Mouse (Mus musculus) ES-Bruce4 (cell line): ENCODE data around the gene Arhgef10l. TPM values are rescaled to one million over a fixed set of nuclear protein-coding genes. Genes with fewer than 3 reads are reported as not detected.

ENCODE experiments used
- H3K27ac ChIP-seq: 2 replicates; pipeline ENCODE4 v1.5.1; 2012; ENCODE audit warnings: low read length, inconsistent platforms; ENCODE audit not compliant: insufficient read depth
- H3K27me3 ChIP-seq: 2 replicates; pipeline ENCODE4 v1.6.1; 2012; ENCODE audit warnings: mild to moderate bottlenecking, low read length, inconsistent platforms; ENCODE audit not compliant: control insufficient read depth, poor library complexity, insufficient read depth, severe bottlenecking
- H3K36me3 ChIP-seq: 2 replicates; pipeline ENCODE4 v1.6.1; 2012; ENCODE audit warnings: inconsistent platforms, mild to moderate bottlenecking, low read length, moderate library complexity; ENCODE audit not compliant: control insufficient read depth, poor library complexity, insufficient read depth, severe bottlenecking
- H3K4me1 ChIP-seq: one replicate; pipeline ENCODE4 v1.8.1; 2011; ENCODE audit warnings: low read length; ENCODE audit not compliant: control insufficient read depth, insufficient read depth
- H3K4me3 ChIP-seq: 2 replicates; pipeline ENCODE4 v1.5.1; 2011; ENCODE audit warnings: low read depth, mild to moderate bottlenecking, low read length
- H3K9ac ChIP-seq: 2 replicates; pipeline ENCODE4 v1.6.1; 2012; ENCODE audit warnings: low read depth, mild to moderate bottlenecking, inconsistent platforms; ENCODE audit not compliant: poor library complexity, severe bottlenecking
- H3K9me3 ChIP-seq: replicated peaks from 2 replicates; pipeline ENCODE4 v1.6.1; 2012; ENCODE audit warnings: mild to moderate bottlenecking, low read length, inconsistent platforms; ENCODE audit not compliant: control insufficient read depth, poor library complexity, insufficient read depth, severe bottlenecking
- CTCF ChIP-seq: IDR thresholded peaks from one replicate; pipeline ENCODE4 v1.8.1; 2011; ENCODE audit warnings: low read depth, low read length
- EP300 ChIP-seq: IDR thresholded peaks from 2 replicates; pipeline ENCODE4 v1.6.1; 2011; ENCODE audit warnings: low read depth, low read length; ENCODE audit not compliant: insufficient read depth
- POLR2A ChIP-seq: IDR thresholded peaks from one replicate; pipeline ENCODE4 v1.8.1; 2011; ENCODE audit warnings: low read length; ENCODE audit not compliant: insufficient read depth
- polyA plus RNA-seq: library from polyadenylated mRNA; stranded (reverse); fragments of >200 nt; gene quantifications from 2 replicates; pipeline ENCODE4 v1.2.4, GENCODE M21; 2011; ENCODE audit warnings: low read depth; ENCODE audit not compliant: missing spikeins, insufficient read depth, insufficient read length

The Arhgef10l gene
- polyA plus RNA-seq, 1 experiment, result 7.7 TPM

- H3K4me3 ChIP-seq, result no peak overlapping the region
- no peak overlapping the region for H3K9ac ChIP-seq
- no peak overlapping the region for H3K27ac ChIP-seq
- no peak for TF ChIP-seq EP300
- no peak for TF ChIP-seq CTCF
- TF ChIP-seq POLR2A, result no peak
- H3K9me3 ChIP-seq, result no peaks in the 10 kb centered on the region
- peaks cover 5% of the 10 kb centered on the region for H3K4me1 ChIP-seq
- no peaks in the 10 kb centered on the region for H3K27me3 ChIP-seq
- H3K36me3 ChIP-seq, result no peaks in the 10 kb centered on the region
These were observed 57.5 kb downstream of the Arhgef10l start for GRCm38 (mm10) chr4:140608228-140608720.

GRCm38 (mm10) chr4:140606779-140607178 is 59.0 kb downstream of the Arhgef10l start:
- H3K4me3 ChIP-seq, result no peak overlapping the region
- H3K27ac ChIP-seq, result no peak overlapping the region
- no peak overlapping the region for H3K9ac ChIP-seq
- no peak for TF ChIP-seq EP300
- TF ChIP-seq CTCF, result no peak
- no peak for TF ChIP-seq POLR2A
- H3K9me3 ChIP-seq, result no peaks in the 10 kb centered on the region
- peaks cover 3% of the 10 kb centered on the region for H3K4me1 ChIP-seq
- H3K27me3 ChIP-seq, result no peaks in the 10 kb centered on the region
- no peaks in the 10 kb centered on the region for H3K36me3 ChIP-seq

GRCm38 (mm10) chr4:140606197-140606596 is 59.6 kb downstream of the Arhgef10l start:
- H3K36me3 ChIP-seq, result no peaks in the 10 kb centered on the region

GRCm38 (mm10) chr4:140605790-140606189 is 60.0 kb downstream of the Arhgef10l start:
- H3K9me3 ChIP-seq, result no peaks in the 10 kb centered on the region
- TF ChIP-seq POLR2A (no peak), EP300 (no peak), CTCF (no peak)
- H3K9ac ChIP-seq, result no peak overlapping the region
- H3K27ac ChIP-seq, result no peak overlapping the region
- no peaks in the 10 kb centered on the region for H3K27me3 ChIP-seq
- no peaks in the 10 kb centered on the region for H3K4me1 ChIP-seq
- no peaks in the 10 kb centered on the region for H3K36me3 ChIP-seq
- no peak overlapping the region for H3K4me3 ChIP-seq

More at GRCm38 (mm10) chr4:140606197-140606596, 59.6 kb downstream of the Arhgef10l start:
- Histone ChIP-seq H3K9ac (no peak overlapping the region), H3K9me3 (no peaks in the 10 kb centered on the region), H3K4me1 (peaks cover 2% of the 10 kb centered on the region), H3K27me3 (no peaks in the 10 kb centered on the region), H3K27ac (no peak overlapping the region), H3K4me3 (no peak overlapping the region)
- TF ChIP-seq EP300 (no peak), CTCF (no peak), POLR2A (no peak)

GRCm38 (mm10) chr4:140605247-140605646 is 60.6 kb downstream of the Arhgef10l start:
- TF ChIP-seq POLR2A (no peak), CTCF (no peak)
- Histone ChIP-seq H3K9ac (no peak overlapping the region), H3K9me3 (no peaks in the 10 kb centered on the region), H3K27ac (no peak overlapping the region), H3K4me3 (no peak overlapping the region), H3K4me1 (no peaks in the 10 kb centered on the region), H3K36me3 (no peaks in the 10 kb centered on the region), H3K27me3 (no peaks in the 10 kb centered on the region)

GRCm38 (mm10) chr4:140604541-140604940 is 61.3 kb downstream of the Arhgef10l start:
- TF ChIP-seq POLR2A, result no peak
- no peak for TF ChIP-seq EP300
- TF ChIP-seq CTCF, result no peak
- Histone ChIP-seq H3K9me3 (no peaks in the 10 kb centered on the region), H3K27me3 (no peaks in the 10 kb centered on the region), H3K9ac (no peak overlapping the region), H3K4me1 (no peaks in the 10 kb centered on the region), H3K4me3 (no peak overlapping the region), H3K27ac (no peak overlapping the region), H3K36me3 (no peaks in the 10 kb centered on the region)

- TF ChIP-seq POLR2A (no peak), CTCF (no peak), EP300 (no peak)
- Histone ChIP-seq H3K4me1 (no peaks in the 10 kb centered on the region), H3K27me3 (no peaks in the 10 kb centered on the region), H3K9ac (no peak overlapping the region), H3K9me3 (no peaks in the 10 kb centered on the region), H3K36me3 (no peaks in the 10 kb centered on the region), H3K4me3 (no peak overlapping the region), H3K27ac (no peak overlapping the region)
These were observed 63.8 kb downstream of the Arhgef10l start for GRCm38 (mm10) chr4:140602022-140602421.
